Mouse (Mus musculus) adipocyte (in vitro differentiated cells): ENCODE measurements around the gene Zfp738.
A peak's percentile ranks its signal among the peaks of the same experiment; 100 is the strongest.
"Not testable (repeated sequence)": the region's sequence is repeated elsewhere in the genome, so short reads cannot be mapped to it uniquely, and the experiment has no call there.

Source experiments
- DNase-seq: peaks from one replicate; pipeline ENCODE4 v3.0.0-alpha.2; 2016; ENCODE audit warnings: low spot score

Gene Zfp738

GRCm38 (mm10) chr13:67686971-67687370 lies at the start of gene Zfp738:
Gene Zfp738 (minus strand): TSS chr13:67687071.
- DNase-seq: no peak

- not testable (repeated sequence) for DNase-seq
These were observed 47.5 kb upstream of the Zfp738 start for GRCm38 (mm10) chr13:67734391-67734790.

GRCm38 (mm10) chr13:67729441-67729840 lies 42.6 kb upstream of the Zfp738 start:
- peak; percentile 66 for DNase-seq

GRCm38 (mm10) chr13:67728641-67729318 lies 41.9 kb upstream of the Zfp738 start, which contains the start of gene Zfp65:
Gene Zfp65 (minus strand): TSS chr13:67729173.
- DNase-seq: peak; percentile 73

GRCm38 (mm10) chr13:67728106-67728505 lies 41.2 kb upstream of the Zfp738 start:
- DNase-seq: peak; percentile 22

- DNase-seq: not testable (repeated sequence)
These were observed 38.5 kb upstream of the Zfp738 start for GRCm38 (mm10) chr13:67725331-67725730.

- DNase-seq: peak; percentile 88
These were observed 37.1 kb upstream of the Zfp738 start for GRCm38 (mm10) chr13:67723848-67724479.

GRCm38 (mm10) chr13:67683841-67684240 lies 3.0 kb downstream of the Zfp738 start:
- not testable (repeated sequence) for DNase-seq

GRCm38 (mm10) chr13:67682959-67683735 lies 3.7 kb downstream of the Zfp738 start:
- peak; percentile 88 for DNase-seq

GRCm38 (mm10) chr13:67674902-67675301 lies 12.0 kb downstream of the Zfp738 start:
- DNase-seq: no peak

- DNase-seq: no peak
These were observed 34.4 kb downstream of the Zfp738 start for GRCm38 (mm10) chr13:67652496-67652895.

GRCm38 (mm10) chr13:67637294-67638007 lies 49.4 kb downstream of the Zfp738 start, which contains the start of the genes Gm49345 and Zfp729a:
Gene Gm49345 (minus strand): TSS chr13:67637769.
Gene Zfp729a (minus strand): TSS chr13:67637791.
- peak; percentile 90 for DNase-seq

- DNase-seq: peak; percentile 26
These were observed 76.8 kb downstream of the Zfp738 start for GRCm38 (mm10) chr13:67610108-67610507.

GRCm38 (mm10) chr13:67609066-67609876 lies 77.6 kb downstream of the Zfp738 start, which contains the start of gene Zfp729b:
Gene Zfp729b (minus strand): TSS chr13:67609707.
- peak; percentile 85 for DNase-seq
